Mouse (Mus musculus) layer of hippocampus, postnatal 10 days (tissue): ENCODE data around the gene C130060K24Rik. TPM values are rescaled to one million over a fixed set of nuclear protein-coding genes. Genes with fewer than 3 reads are reported as not detected.

Source experiments
- DNase-seq, 2 experiments: peaks; one replicate each; pipeline ENCODE4 v3.0.0; 2021; ENCODE audit warnings: low spot score in 2 of 2
- long read RNA-seq: library from polyadenylated mRNA; stranded (forward); transcript quantifications from one replicate; pipeline ENCODE4 v2.0.0, GENCODE M21; 2023
- total RNA-seq, 2 experiments: library from RNA; stranded (reverse); gene quantifications; 2 replicates each; pipeline ENCODE4 v1.2.3; 2021

C130060K24Rik gene
- under 1 TPM; 0.23 to 0.29 TPM for total RNA-seq
- long read RNA-seq, result 0 reads

- peak; percentile 5 to 13 for DNase-seq
These were observed at the start of gene C130060K24Rik for GRCm38 (mm10) chr6:65380918-65381772. C130060K24Rik (plus strand) TSS chr6:65381105.

- DNase-seq, result no peak
These were observed 46.7 kb upstream of the C130060K24Rik start for GRCm38 (mm10) chr6:65334246-65334645.

GRCm38 (mm10) chr6:65339391-65339790, 41.5 kb upstream of the C130060K24Rik start:
- no peak for DNase-seq

GRCm38 (mm10) chr6:65341360-65341759, 39.5 kb upstream of the C130060K24Rik start:
- no peak for DNase-seq

GRCm38 (mm10) chr6:65347736-65348135, 33.2 kb upstream of the C130060K24Rik start:
- peak; percentile 3 to 14 for DNase-seq

GRCm38 (mm10) chr6:65348255-65348654, 32.6 kb upstream of the C130060K24Rik start:
- no peak for DNase-seq

GRCm38 (mm10) chr6:65351622-65352021, 29.3 kb upstream of the C130060K24Rik start:
- no peak for DNase-seq

- DNase-seq, result no peak
These were observed 5.0 kb upstream of the C130060K24Rik start for GRCm38 (mm10) chr6:65375918-65376317.

- no peak for DNase-seq
These were observed 41.0 kb downstream of the C130060K24Rik start for GRCm38 (mm10) chr6:65421888-65422287.

GRCm38 (mm10) chr6:65427065-65427464, 46.2 kb downstream of the C130060K24Rik start:
- peak; percentile 29 to 34 for DNase-seq

GRCm38 (mm10) chr6:65433159-65433558, 52.3 kb downstream of the C130060K24Rik start:
- no peak for DNase-seq

- DNase-seq, result peak; percentile 8 to 30
These were observed 72.6 kb downstream of the C130060K24Rik start for GRCm38 (mm10) chr6:65453465-65453864.

- no peak for DNase-seq
These were observed 84.4 kb downstream of the C130060K24Rik start for GRCm38 (mm10) chr6:65465294-65465693.

GRCm38 (mm10) chr6:65470320-65470719, 89.4 kb downstream of the C130060K24Rik start:
- DNase-seq, result no peak

- no peak for DNase-seq
These were observed 91.5 kb downstream of the C130060K24Rik start for GRCm38 (mm10) chr6:65472455-65472854.

GRCm38 (mm10) chr6:65498786-65499185, 117.9 kb downstream of the C130060K24Rik start:
- no peak for DNase-seq

Other genes starting within 250 kb of the C130060K24Rik start
- 1 to 10 TPM; 4.5 to 6.3 TPM for gene Hpgds, start 236.2 kb upstream of the C130060K24Rik start, total RNA-seq
- gene Tnip3, start 144.2 kb downstream of the C130060K24Rik start, total RNA-seq, result not detected